Mouse (Mus musculus) urinary bladder, postnatal 36 days (tissue): ENCODE measurements around the gene Ing5.
"Not testable (repeated sequence)": the region's sequence is repeated elsewhere in the genome, so short reads cannot be mapped to it uniquely, and the experiment has no call there.

Experiments used
- DNase-seq, 2 experiments: peaks; one replicate each; pipeline ENCODE4 v3.0.0; 2022; ENCODE audit warnings: low spot score in 2 of 2, mixed read lengths in 1 of 2

Gene Ing5

GRCm38 (mm10) chr1:93861048-93861447 is 57.3 kb downstream of the Ing5 start, which contains the start of gene Gal3st2:
TSS of gene Gal3st2 (plus strand) at chr1:93861306.
- DNase-seq, result not testable (repeated sequence)
